Mouse (Mus musculus) MEL (cell line): Measurements from ENCODE around the gene Necab3. TPM values are rescaled to one million over a fixed set of nuclear protein-coding genes. Genes with fewer than 3 reads are reported as not detected.

Experiments
- DNase-seq: peaks from one replicate; pipeline ENCODE4 v3.0.0; 2011; ENCODE audit warnings: low read depth, low spot score
- H3K27ac ChIP-seq: 2 replicates; pipeline ENCODE4 v1.5.1; 2012; ENCODE audit warnings: low read depth, mild to moderate bottlenecking, control low read depth, low read length, moderate library complexity; ENCODE audit not compliant: control insufficient read depth
- H3K27me3 ChIP-seq, 2 experiments: fragments of 150-350 bp in 1 of 2; sonication (generic) in 1 of 2; 2 replicates each; pipeline ENCODE4 v1.6.1; 2012; ENCODE audit warnings: low read length in 2 of 2, mild to moderate bottlenecking in 2 of 2, improper control_type of control experiment in 1 of 2, moderate library complexity in 1 of 2; ENCODE audit not compliant: insufficient read depth in 2 of 2, control insufficient read depth in 1 of 2
- H3K36me3 ChIP-seq, 2 experiments: 2 replicates each; pipeline ENCODE4 v1.6.1; 2012 to 2014; ENCODE audit warnings: low read length in 2 of 2, improper control_type of control experiment in 1 of 2, inconsistent platforms in 1 of 2, mild to moderate bottlenecking in 1 of 2; ENCODE audit not compliant: insufficient read depth in 2 of 2, control insufficient read depth in 1 of 2
- H3K4me1 ChIP-seq, 2 experiments: fragments of 150-350 bp in 1 of 2; sonication (generic) in 1 of 2; 2 replicates each; pipeline ENCODE4 v1.6.1; 2012; ENCODE audit warnings: low read length in 2 of 2, improper control_type of control experiment in 1 of 2, mild to moderate bottlenecking in 1 of 2; ENCODE audit not compliant: insufficient read depth in 2 of 2, control insufficient read depth in 1 of 2
- H3K4me3 ChIP-seq, 2 experiments: fragments of 150-350 bp in 1 of 2; sonication (generic) in 1 of 2; 2 replicates each; pipeline ENCODE4 v1.5.1; 2012; ENCODE audit warnings: low read depth in 2 of 2, low read length in 2 of 2, mild to moderate bottlenecking in 2 of 2, moderate library complexity in 2 of 2, control low read depth in 1 of 2, improper control_type of control experiment in 1 of 2; ENCODE audit not compliant: control insufficient read depth in 1 of 2, insufficient read depth in 1 of 2
- H3K79me2 ChIP-seq: 2 replicates; pipeline ENCODE4 v1.6.1; 2012; ENCODE audit warnings: mild to moderate bottlenecking, low read length, moderate library complexity; ENCODE audit not compliant: control insufficient read depth, poor library complexity, insufficient read depth
- H3K9ac ChIP-seq: 2 replicates; pipeline ENCODE4 v1.6.1; 2012; ENCODE audit warnings: low read depth, mild to moderate bottlenecking, control low read depth, low read length, moderate library complexity; ENCODE audit not compliant: control insufficient read depth, poor library complexity, severe bottlenecking
- H3K9me3 ChIP-seq: fragments of 150-350 bp; sonication (generic); replicated peaks from 2 replicates; pipeline ENCODE4 v1.6.1; 2012; ENCODE audit warnings: mild to moderate bottlenecking, low read length, improper control_type of control experiment, moderate library complexity; ENCODE audit not compliant: insufficient read depth
- BHLHE40 ChIP-seq: IDR thresholded peaks from 2 replicates; pipeline ENCODE4 v1.6.1; 2012; ENCODE audit warnings: low read depth, mild to moderate bottlenecking, inconsistent platforms, low read length, improper control_type of control experiment, borderline replicate concordance
- CHD2 ChIP-seq: IDR thresholded peaks from 2 replicates; pipeline ENCODE4 v1.6.1; 2011; ENCODE audit warnings: low read length, improper control_type of control experiment
- E2F4 ChIP-seq: IDR thresholded peaks from 2 replicates; pipeline ENCODE4 v1.6.1; 2011; ENCODE audit warnings: low read depth, low read length, improper control_type of control experiment, borderline replicate concordance
- ELF1 ChIP-seq: IDR thresholded peaks from 2 replicates; pipeline ENCODE4 v1.6.1; 2014; ENCODE audit warnings: low read depth, mild to moderate bottlenecking, inconsistent platforms, low read length, improper control_type of control experiment, moderate library complexity
- GATA1 ChIP-seq: IDR thresholded peaks from 2 replicates; pipeline ENCODE4 v1.6.1; 2011; ENCODE audit warnings: low read depth, low read length, improper control_type of control experiment
- HCFC1 ChIP-seq: IDR thresholded peaks from 2 replicates; pipeline ENCODE4 v1.6.1; 2012; ENCODE audit warnings: low read depth, mild to moderate bottlenecking, inconsistent platforms, low read length, improper control_type of control experiment, moderate library complexity
- MAFK ChIP-seq: IDR thresholded peaks from 2 replicates; pipeline ENCODE4 v1.6.1; 2011; ENCODE audit warnings: low read depth, mild to moderate bottlenecking, low read length, improper control_type of control experiment, borderline replicate concordance
- MAX ChIP-seq: IDR thresholded peaks from 2 replicates; pipeline ENCODE4 v1.6.1; 2011; ENCODE audit warnings: low read length, improper control_type of control experiment
- MEF2A ChIP-seq: IDR thresholded peaks from 2 replicates; pipeline ENCODE4 v1.6.1; 2014; ENCODE audit warnings: low read depth, mild to moderate bottlenecking, inconsistent platforms, low read length, improper control_type of control experiment; ENCODE audit not compliant: poor library complexity, insufficient replicate concordance, severe bottlenecking; ENCODE audit errors: extremely low read depth
- MXI1 ChIP-seq: IDR thresholded peaks from 2 replicates; pipeline ENCODE4 v1.6.1; 2011; ENCODE audit warnings: mild to moderate bottlenecking, low read depth, low read length, improper control_type of control experiment
- MYB ChIP-seq: IDR thresholded peaks from 2 replicates; pipeline ENCODE4 v1.6.1; 2011; ENCODE audit warnings: mild to moderate bottlenecking, low read depth, low read length, improper control_type of control experiment
- MYC ChIP-seq: IDR thresholded peaks from 2 replicates; pipeline ENCODE4 v1.6.1; 2011; ENCODE audit warnings: low read depth, mild to moderate bottlenecking, low read length, improper control_type of control experiment, moderate library complexity
- NELFE ChIP-seq: IDR thresholded peaks from 2 replicates; pipeline ENCODE4 v1.6.1; 2011; ENCODE audit warnings: low read depth, low read length, improper control_type of control experiment
- NRF1 ChIP-seq: IDR thresholded peaks from 2 replicates; pipeline ENCODE4 v1.6.1; 2014; ENCODE audit warnings: low read depth, mild to moderate bottlenecking, inconsistent platforms, low read length, improper control_type of control experiment, moderate library complexity; ENCODE audit not compliant: poor library complexity, insufficient read depth, severe bottlenecking
- POLR2A ChIP-seq, 2 experiments: IDR thresholded peaks; 2 replicates each; pipeline ENCODE4 v1.6.1; 2011 to 2012; ENCODE audit warnings: low read length in 2 of 2, mild to moderate bottlenecking in 2 of 2, control low read depth in 1 of 2, improper control_type of control experiment in 1 of 2, low read depth in 1 of 2, moderate library complexity in 1 of 2; ENCODE audit not compliant: control insufficient read depth in 1 of 2, insufficient read depth in 1 of 2, poor library complexity in 1 of 2
- POLR2AphosphoS2 ChIP-seq: IDR thresholded peaks from 2 replicates; pipeline ENCODE4 v1.6.1; 2011; ENCODE audit warnings: low read length, improper control_type of control experiment
- RAD21 ChIP-seq: IDR thresholded peaks from 2 replicates; pipeline ENCODE4 v1.6.1; 2011; ENCODE audit warnings: mild to moderate bottlenecking, low read depth, low read length, improper control_type of control experiment
- RCOR1 ChIP-seq: IDR thresholded peaks from 2 replicates; pipeline ENCODE4 v1.6.1; 2012; ENCODE audit warnings: low read depth, mild to moderate bottlenecking, inconsistent platforms, low read length, improper control_type of control experiment
- SIN3A ChIP-seq: IDR thresholded peaks from 2 replicates; pipeline ENCODE4 v1.6.1; 2012; ENCODE audit warnings: low read length, improper control_type of control experiment, inconsistent platforms
- TBP ChIP-seq: IDR thresholded peaks from 2 replicates; pipeline ENCODE4 v1.8.0; 2011; ENCODE audit warnings: low read depth, low read length, improper control_type of control experiment
- UBTF ChIP-seq: IDR thresholded peaks from 2 replicates; pipeline ENCODE4 v1.6.1; 2012; ENCODE audit warnings: low read depth, mild to moderate bottlenecking, inconsistent platforms, low read length, improper control_type of control experiment, moderate library complexity, borderline replicate concordance; ENCODE audit not compliant: insufficient read depth
- USF2 ChIP-seq, 2 experiments: IDR thresholded peaks; 2 replicates each; pipeline ENCODE4 v1.6.1; 2011 to 2012; ENCODE audit warnings: improper control_type of control experiment in 2 of 2, low read length in 2 of 2, borderline replicate concordance in 1 of 2, inconsistent platforms in 1 of 2, low read depth in 1 of 2, mild to moderate bottlenecking in 1 of 2; ENCODE audit not compliant: insufficient read depth in 1 of 2
- ZC3H11A ChIP-seq: IDR thresholded peaks from 2 replicates; pipeline ENCODE4 v1.6.1; 2012; ENCODE audit warnings: low read depth, mild to moderate bottlenecking, inconsistent platforms, low read length, improper control_type of control experiment
- ZKSCAN1 ChIP-seq: IDR thresholded peaks from 2 replicates; pipeline ENCODE4 v1.6.1; 2012; ENCODE audit warnings: low read depth, mild to moderate bottlenecking, inconsistent platforms, low read length, improper control_type of control experiment, moderate library complexity
- ZNF384 ChIP-seq: IDR thresholded peaks from 2 replicates; pipeline ENCODE4 v1.6.1; 2012; ENCODE audit warnings: low read depth, mild to moderate bottlenecking, inconsistent platforms, low read length, improper control_type of control experiment
- polyA plus RNA-seq, 2 experiments: library from polyadenylated mRNA; stranded (reverse) in 1 of 2; unstranded in 1 of 2; fragments of >175 nt in 1 of 2; fragments of >200 nt in 1 of 2; gene quantifications; 2 replicates each; pipeline versions ENCODE4 v1.2.1 to v1.2.4; 2012; ENCODE audit warnings: low replicate concordance in 2 of 2, low read depth in 1 of 2; ENCODE audit not compliant: insufficient read length in 2 of 2, insufficient read depth in 1 of 2, missing spikeins in 1 of 2
- total RNA-seq: library from RNA; depleted of rRNA; stranded (reverse); fragments of 300-350 nt; gene quantifications from 2 replicates; pipeline ENCODE4 v1.2.3, GENCODE M21; 2012

Gene Necab3
- total and polyA plus RNA-seq, 3 experiments: 4.0 to 12.1 TPM; not detected in 1

DNA sequence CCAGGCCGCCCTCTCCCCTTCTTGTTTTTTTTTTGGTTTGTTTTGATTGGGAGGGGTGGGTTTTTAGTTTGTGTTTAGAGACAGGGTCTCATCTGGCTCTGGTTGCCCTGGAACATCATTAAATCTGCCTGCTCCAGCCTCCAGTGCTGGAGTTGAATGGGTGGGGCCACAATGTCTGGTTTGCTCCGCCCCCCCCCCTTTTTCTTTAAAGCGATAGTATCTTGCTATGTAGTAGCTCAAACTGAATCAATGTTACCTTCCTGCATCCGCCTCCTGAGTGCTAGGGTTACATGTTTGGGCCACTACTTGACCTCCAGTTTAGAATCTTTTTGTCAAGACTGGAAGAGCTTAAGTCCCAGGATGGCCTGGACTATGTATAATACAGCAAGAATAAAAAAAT lies 12.6 kb upstream of the Necab3 start:
- Histone ChIP-seq H3K79me2 (peaks cover 27% of the 10 kb centered on the region), H3K9me3 (no peaks in the 10 kb centered on the region), H3K27me3 (no peaks in the 10 kb centered on the region), H3K9ac (peak overlapping the region; percentile 61), H3K4me1 (peaks cover 0 to 20% of the 10 kb centered on the region in 2 experiments; a peak in 3 of 4 replicates), H3K36me3 (peaks cover 0 to 23% of the 10 kb centered on the region in 2 experiments; a peak in 2 of 4 replicates), H3K27ac (no peak overlapping the region), H3K4me3 (peak overlapping the region; percentile 54 to 63; a peak in 2 of 4 replicates)
- peak; percentile 66 for DNase-seq
- TF ChIP-seq ZKSCAN1: no peak
- TF ChIP-seq POLR2A (IDR thresholded peaks at IDR 0.05; ENCODE audit: control insufficient read depth in 1 of 2, insufficient read depth in 1 of 2, low read depth in 1 of 2, low read length in 2 of 2, poor library complexity in 1 of 2): 0 out of 4 replicates have a peak, but pooled peaks of 1 of the 2 experiments have one; percentile 28
- no peak for TF ChIP-seq MXI1
- no peak for TF ChIP-seq ELF1
- no peak for TF ChIP-seq CHD2
- TF ChIP-seq UBTF: no peak
- no peak for TF ChIP-seq E2F4
- 0 out of 2 replicates have a peak, but pooled peaks have one; percentile 13 for TF ChIP-seq NRF1
- peak; percentile 63 for TF ChIP-seq SIN3A
- no peak for TF ChIP-seq BHLHE40
- TF ChIP-seq MAFK: no peak
- TF ChIP-seq TBP: 0 out of 2 replicates have a peak, but pooled peaks have one; percentile 26
- TF ChIP-seq ZNF384: peak; percentile 87
- no peak for TF ChIP-seq ZC3H11A
- TF ChIP-seq NELFE: 0 out of 2 replicates have a peak, but pooled peaks have one; percentile 19
- TF ChIP-seq GATA1: 0 out of 2 replicates have a peak, but pooled peaks have one; percentile 10
- 0 out of 2 replicates have a peak, but pooled peaks have one; percentile 47 for TF ChIP-seq HCFC1
- no peak for TF ChIP-seq RCOR1
- no peak for TF ChIP-seq POLR2AphosphoS2

DNA sequence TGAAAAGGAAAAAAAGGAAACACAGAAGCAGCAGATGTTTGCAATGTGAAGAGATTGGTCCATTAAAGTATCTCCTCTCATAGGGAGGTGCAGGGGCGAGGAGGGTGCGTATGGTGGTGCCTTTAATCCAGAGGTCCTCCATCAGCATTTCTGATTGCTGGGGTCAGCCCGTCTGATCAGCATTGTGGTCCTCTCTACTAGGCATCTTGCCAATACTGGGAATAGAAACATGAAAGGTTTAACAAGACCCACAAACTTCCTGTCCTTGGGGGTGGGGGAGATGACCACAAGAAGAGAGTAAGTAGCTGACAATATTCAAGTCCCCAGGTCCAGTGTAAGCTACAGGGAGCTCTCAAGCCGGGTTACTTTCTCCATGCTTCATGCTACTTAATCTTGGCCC lies 12.0 kb upstream of the Necab3 start:
- no peaks in the 10 kb centered on the region for H3K27me3 ChIP-seq
- peak overlapping the region; percentile 61 for H3K27ac ChIP-seq
- peak overlapping the region; percentile 61 for H3K9ac ChIP-seq
- peaks cover 0 to 23% of the 10 kb centered on the region in 2 experiments; a peak in 2 of 4 replicates for H3K36me3 ChIP-seq
- peaks cover 32% of the 10 kb centered on the region for H3K79me2 ChIP-seq
- peak overlapping the region; percentile 54 to 63 for H3K4me3 ChIP-seq
- H3K4me1 ChIP-seq: peaks cover 0 to 23% of the 10 kb centered on the region in 2 experiments; a peak in 3 of 4 replicates
- TF ChIP-seq ZC3H11A (no peak), RAD21 (no peak), ZNF384 (no peak), TBP (no peak), MAX (no peak), MYC (no peak), USF2 (IDR thresholded peaks at IDR 0.05; ENCODE audit: borderline replicate concordance in 1 of 2, insufficient read depth in 1 of 2, low read depth in 1 of 2, low read length in 2 of 2) (no peak), MEF2A (no peak), ELF1 (no peak), MYB (no peak), POLR2A (IDR thresholded peaks at IDR 0.05; ENCODE audit: control insufficient read depth in 1 of 2, insufficient read depth in 1 of 2, low read depth in 1 of 2, low read length in 2 of 2, poor library complexity in 1 of 2) (no peak), GATA1 (no peak), MAFK (no peak), ZKSCAN1 (no peak), CHD2 (no peak), POLR2AphosphoS2 (no peak), SIN3A (no peak), BHLHE40 (no peak), NRF1 (no peak)
- peak; percentile 63 for DNase-seq
- H3K9me3 ChIP-seq: no peaks in the 10 kb centered on the region
